Mouse (Mus musculus): Measurements from ENCODE around the gene Tnfaip8l1. TPM values are rescaled to one million over a fixed set of nuclear protein-coding genes. Genes with fewer than 3 reads are reported as not detected.

Tnfaip8l1 gene
- polyA plus RNA-seq, 1 experiment from 2014 or later, result 6.8 TPM

DNA sequence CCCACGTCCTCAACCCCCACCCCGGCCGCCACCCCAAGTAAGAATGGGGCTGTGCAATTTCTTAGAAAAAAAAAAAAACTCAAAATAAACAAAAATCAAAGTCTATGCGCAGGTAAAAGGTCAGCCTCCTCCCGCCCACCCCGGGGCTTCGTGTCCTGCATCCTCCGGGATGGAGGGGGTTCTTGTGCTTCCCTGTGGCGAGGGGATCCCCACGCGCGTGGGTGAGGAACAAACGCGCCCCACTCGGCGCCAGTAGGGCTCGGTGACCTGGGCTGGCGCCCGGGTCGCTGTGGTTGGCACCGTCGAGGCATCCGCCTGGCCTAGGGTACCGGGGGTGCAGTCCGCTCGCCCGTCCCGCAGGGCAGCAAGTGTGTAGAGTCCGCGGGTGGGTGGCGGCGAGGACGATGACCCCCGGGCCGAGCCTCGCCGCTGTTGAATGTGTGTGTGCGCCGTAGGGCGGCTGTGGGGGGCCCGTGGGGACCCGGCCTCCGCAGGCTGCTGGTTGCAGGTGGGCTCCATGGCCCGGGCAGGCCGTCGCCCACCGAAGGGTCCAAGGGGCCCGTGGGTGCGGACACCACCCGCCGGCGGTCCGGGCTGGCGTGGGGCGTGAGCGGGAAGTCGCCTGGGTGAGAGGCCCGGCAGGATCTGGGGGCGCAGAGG lies 38.5 kb upstream of the Tnfaip8l1 start:
- Histone ChIP-seq H3K4me3 (ENCODE audit: low read depth, low read length) (no peak overlapping the region; the same call in 1 of the 2 replicates), H3K4me2 (peak overlapping the region; percentile 65), H3K27me3 (replicated peaks; ENCODE audit: control insufficient read depth, insufficient read depth, low read length) (peaks cover 64% of the 10 kb centered on the region), H3K9me3 (ENCODE audit: control insufficient read depth, low read length) (peaks cover 7% of the 10 kb centered on the region), H3K9ac (ENCODE audit: low read depth, low read length) (no peak overlapping the region), H3K27ac (ENCODE audit: low read depth, low read length) (no peak overlapping the region), H3K36me3 (ENCODE audit: control insufficient read depth, insufficient read depth, low read length) (no peaks in the 10 kb centered on the region), H3K4me1 (replicated peaks; ENCODE audit: control insufficient read depth, insufficient read depth, low read length) (peaks cover 4% of the 10 kb centered on the region; the same call in 1 of the 2 replicates)
- ATAC-seq (replicated peaks; ENCODE audit: low FRiP score), result no peak
- no peak for DNase-seq (ENCODE audit: low spot score)
- WGBS, result 44% methylated on average over 59 of the region's 59 CpGs

DNA sequence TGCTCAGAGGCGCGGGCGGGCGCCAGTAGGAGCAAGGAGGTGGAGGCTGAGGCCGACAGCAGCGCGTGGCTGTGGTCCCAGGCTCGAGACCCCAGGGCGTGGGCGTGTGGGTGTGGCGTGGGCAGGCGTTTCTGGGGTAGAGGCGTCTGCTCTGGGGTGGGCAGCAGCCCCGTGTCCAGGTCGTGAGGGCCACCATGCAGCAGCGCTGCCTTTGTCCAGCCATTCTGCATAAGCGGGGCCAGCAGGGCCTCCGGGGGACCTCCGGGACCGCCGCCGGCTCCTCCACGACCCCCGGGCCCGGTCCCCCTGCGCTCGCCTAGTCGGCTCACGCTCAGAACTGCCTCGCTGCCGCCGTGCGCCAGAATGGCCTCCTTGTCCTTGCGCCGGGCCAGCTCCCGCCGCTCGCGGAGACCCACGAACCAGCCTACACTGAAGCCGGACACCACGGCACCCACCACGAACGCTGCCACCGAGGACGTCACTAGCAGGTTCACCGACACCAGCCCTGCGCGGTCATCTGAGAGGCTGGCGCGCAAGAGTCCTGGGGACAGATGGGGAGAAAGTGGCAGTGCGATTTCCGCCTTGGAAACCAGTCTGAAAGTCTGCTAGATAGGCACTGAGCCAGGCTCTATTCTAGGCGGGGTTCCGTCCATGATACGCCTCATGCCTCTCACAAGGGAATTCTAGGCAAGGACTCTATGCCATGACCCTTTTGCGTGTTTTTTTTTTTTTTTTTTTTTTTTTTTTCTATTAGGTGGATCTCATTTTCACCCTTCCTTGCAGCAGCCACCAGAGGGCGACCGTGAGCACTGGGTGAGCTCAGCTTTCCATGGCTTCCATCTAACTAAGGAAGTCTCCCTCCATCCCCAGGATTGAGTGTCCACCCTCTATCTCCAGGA lies 37.7 kb upstream of the Tnfaip8l1 start:
- Histone ChIP-seq H3K4me1 (replicated peaks; ENCODE audit: control insufficient read depth, insufficient read depth, low read length) (peaks cover 4% of the 10 kb centered on the region; the same call in 1 of the 2 replicates), H3K36me3 (ENCODE audit: control insufficient read depth, insufficient read depth, low read length) (no peaks in the 10 kb centered on the region), H3K27ac (ENCODE audit: low read depth, low read length) (no peak overlapping the region), H3K4me3 (ENCODE audit: low read depth, low read length) (peak overlapping the region; percentile 42), H3K9me3 (ENCODE audit: control insufficient read depth, low read length) (peaks cover 7% of the 10 kb centered on the region), H3K9ac (ENCODE audit: low read depth, low read length) (0 out of 2 replicates have a peak overlapping the region, but pooled peaks have one; percentile 17), H3K27me3 (replicated peaks; ENCODE audit: control insufficient read depth, insufficient read depth, low read length) (peaks cover 56% of the 10 kb centered on the region), H3K4me2 (peak overlapping the region; percentile 65)
- 22% methylated on average over 59 of the region's 59 CpGs for WGBS
- ATAC-seq (replicated peaks; ENCODE audit: low FRiP score) (no peak), DNase-seq (ENCODE audit: low spot score) (no peak)

DNA sequence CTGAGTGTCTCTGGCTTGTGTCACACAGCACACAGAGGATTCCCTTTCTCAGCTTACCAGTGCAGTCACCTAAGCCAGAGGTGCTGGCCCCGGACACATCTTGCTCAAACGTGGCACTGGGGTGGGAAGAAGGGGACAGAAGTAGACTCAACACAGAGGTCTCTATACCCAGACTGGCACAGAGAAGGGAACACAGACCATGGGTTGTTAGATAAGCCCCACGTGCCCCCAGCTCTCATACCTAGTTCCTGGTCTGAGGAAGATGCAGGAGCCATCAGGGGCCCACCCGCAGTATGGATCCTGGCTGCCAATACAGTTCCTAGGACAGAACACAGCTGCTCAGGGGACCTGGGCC lies 37.0 kb upstream of the Tnfaip8l1 start:
- H3K9ac ChIP-seq (ENCODE audit: low read depth, low read length), result no peak overlapping the region
- 81% methylated on average over 4 of the region's 4 CpGs for WGBS
- H3K4me1 ChIP-seq (replicated peaks; ENCODE audit: control insufficient read depth, insufficient read depth, low read length), result no peaks in the 10 kb centered on the region; the same call in 1 of the 2 replicates
- no peak overlapping the region for H3K4me2 ChIP-seq
- peaks cover 7% of the 10 kb centered on the region for H3K9me3 ChIP-seq (ENCODE audit: control insufficient read depth, low read length)
- DNase-seq (ENCODE audit: low spot score) (no peak), ATAC-seq (replicated peaks; ENCODE audit: low FRiP score) (no peak)
- no peak overlapping the region for H3K27ac ChIP-seq (ENCODE audit: low read depth, low read length)
- peaks cover 50% of the 10 kb centered on the region for H3K27me3 ChIP-seq (replicated peaks; ENCODE audit: control insufficient read depth, insufficient read depth, low read length)
- no peak overlapping the region for H3K4me3 ChIP-seq (ENCODE audit: low read depth, low read length)
- no peaks in the 10 kb centered on the region for H3K36me3 ChIP-seq (ENCODE audit: control insufficient read depth, insufficient read depth, low read length)

DNA sequence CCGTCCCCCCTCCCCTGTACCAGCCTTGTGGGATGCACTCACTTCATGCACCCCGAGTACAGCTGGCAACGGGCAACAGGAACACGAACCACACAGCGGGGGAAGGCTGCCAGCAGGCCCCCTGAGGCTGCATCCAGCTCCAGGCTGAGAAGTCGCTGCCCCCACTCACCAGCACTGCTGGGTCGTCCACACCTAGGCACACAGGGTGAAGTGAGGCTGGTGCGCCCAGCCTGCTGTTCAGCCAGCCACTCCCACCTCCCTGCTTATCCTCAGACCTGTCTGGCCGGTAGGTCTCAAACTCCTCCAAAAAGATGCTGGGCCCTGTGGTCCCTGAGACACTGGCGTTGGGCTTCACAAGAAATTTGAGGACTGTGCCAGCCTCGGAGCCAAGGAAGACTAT lies 36.1 kb upstream of the Tnfaip8l1 start:
- Histone ChIP-seq H3K4me2 (no peak overlapping the region), H3K4me3 (ENCODE audit: low read depth, low read length) (no peak overlapping the region), H3K9me3 (ENCODE audit: control insufficient read depth, low read length) (peaks cover 7% of the 10 kb centered on the region), H3K27ac (ENCODE audit: low read depth, low read length) (no peak overlapping the region), H3K4me1 (replicated peaks; ENCODE audit: control insufficient read depth, insufficient read depth, low read length) (no peaks in the 10 kb centered on the region), H3K36me3 (ENCODE audit: control insufficient read depth, insufficient read depth, low read length) (no peaks in the 10 kb centered on the region), H3K27me3 (replicated peaks; ENCODE audit: control insufficient read depth, insufficient read depth, low read length) (peaks cover 40% of the 10 kb centered on the region), H3K9ac (ENCODE audit: low read depth, low read length) (no peak overlapping the region)
- ATAC-seq (replicated peaks; ENCODE audit: low FRiP score), result no peak
- WGBS, result 79% methylated on average over 11 of the region's 11 CpGs
- no peak for DNase-seq (ENCODE audit: low spot score)

DNA sequence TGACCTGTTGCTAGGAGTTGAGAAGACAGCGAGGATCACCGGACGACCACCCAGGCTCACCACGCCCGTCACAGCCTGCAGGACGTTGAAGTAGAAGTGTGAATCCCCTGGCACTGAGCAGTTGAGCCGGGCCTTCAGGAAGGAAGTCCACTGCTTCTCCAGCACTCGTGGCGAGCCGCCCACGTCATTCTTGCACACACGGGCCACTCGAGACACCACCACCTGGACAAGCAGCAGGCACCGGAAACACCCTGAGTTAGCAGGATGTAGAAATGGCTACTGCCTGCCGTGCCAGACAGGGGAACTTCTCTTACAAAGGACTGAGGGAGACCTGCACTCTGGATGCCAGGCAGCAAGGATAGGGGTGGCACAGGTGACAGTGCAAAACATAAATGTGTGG lies 34.0 kb upstream of the Tnfaip8l1 start:
- Histone ChIP-seq H3K36me3 (ENCODE audit: control insufficient read depth, insufficient read depth, low read length) (no peaks in the 10 kb centered on the region), H3K27ac (ENCODE audit: low read depth, low read length) (no peak overlapping the region), H3K9me3 (ENCODE audit: control insufficient read depth, low read length) (no peaks in the 10 kb centered on the region), H3K27me3 (replicated peaks; ENCODE audit: control insufficient read depth, insufficient read depth, low read length) (peaks cover 20% of the 10 kb centered on the region), H3K9ac (ENCODE audit: low read depth, low read length) (no peak overlapping the region), H3K4me3 (ENCODE audit: low read depth, low read length) (no peak overlapping the region), H3K4me1 (replicated peaks; ENCODE audit: control insufficient read depth, insufficient read depth, low read length) (peaks cover 3% of the 10 kb centered on the region; the same call in 1 of the 2 replicates), H3K4me2 (no peak overlapping the region)
- DNase-seq (ENCODE audit: low spot score), result no peak
- ATAC-seq (replicated peaks; ENCODE audit: low FRiP score), result no peak
- WGBS, result 75% methylated on average over 15 of the region's 15 CpGs

DNA sequence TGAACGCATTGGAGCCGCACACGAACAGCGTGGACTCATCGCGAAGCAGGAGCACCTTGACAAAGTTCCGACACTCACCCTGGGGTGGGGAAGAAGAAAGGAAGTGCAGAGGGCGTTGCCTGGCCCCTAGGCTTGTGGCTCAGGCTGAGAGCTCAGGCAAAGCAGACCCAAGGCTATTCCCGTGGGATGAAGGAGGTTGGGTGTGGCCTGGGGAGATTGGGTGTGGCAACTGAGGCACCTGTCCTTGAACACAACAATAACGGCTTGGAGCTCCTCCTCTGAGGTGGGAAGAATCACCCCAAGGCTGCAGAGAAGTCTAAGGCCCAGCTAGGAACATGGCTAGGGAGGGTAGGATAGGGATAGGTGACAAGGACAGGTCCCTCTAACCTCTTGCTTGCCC lies 31.1 kb upstream of the Tnfaip8l1 start:
- 92% methylated on average over 10 of the region's 10 CpGs for WGBS
- Histone ChIP-seq H3K27me3 (replicated peaks; ENCODE audit: control insufficient read depth, insufficient read depth, low read length) (no peaks in the 10 kb centered on the region), H3K4me1 (replicated peaks; ENCODE audit: control insufficient read depth, insufficient read depth, low read length) (peaks cover 21% of the 10 kb centered on the region), H3K27ac (ENCODE audit: low read depth, low read length) (no peak overlapping the region), H3K9me3 (ENCODE audit: control insufficient read depth, low read length) (no peaks in the 10 kb centered on the region), H3K4me3 (ENCODE audit: low read depth, low read length) (no peak overlapping the region), H3K9ac (ENCODE audit: low read depth, low read length) (no peak overlapping the region), H3K4me2 (no peak overlapping the region), H3K36me3 (ENCODE audit: control insufficient read depth, insufficient read depth, low read length) (no peaks in the 10 kb centered on the region)
- no peak for ATAC-seq (replicated peaks; ENCODE audit: low FRiP score)
- DNase-seq (ENCODE audit: low spot score), result no peak

DNA sequence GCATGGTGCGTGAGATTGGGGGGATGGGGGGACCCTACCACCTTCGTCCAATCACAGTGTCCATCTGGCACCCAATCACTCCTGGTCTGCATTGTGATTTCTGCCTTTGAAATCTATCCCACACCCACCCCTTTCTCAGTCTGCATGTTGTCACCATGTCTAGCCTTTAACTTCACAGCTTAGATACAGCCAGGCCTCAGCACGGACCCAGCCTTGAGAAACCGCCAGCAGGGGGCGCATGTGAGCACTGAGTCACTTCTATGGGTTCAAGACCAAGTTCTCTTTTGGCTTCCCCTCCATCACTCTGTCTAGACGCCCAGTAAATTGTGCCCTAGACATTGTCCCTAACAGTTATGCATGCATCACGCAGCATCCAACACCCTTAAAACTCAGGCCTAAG lies 30.5 kb upstream of the Tnfaip8l1 start:
- H3K9me3 ChIP-seq (ENCODE audit: control insufficient read depth, low read length), result no peaks in the 10 kb centered on the region
- H3K9ac ChIP-seq (ENCODE audit: low read depth, low read length), result no peak overlapping the region
- H3K4me3 ChIP-seq (ENCODE audit: low read depth, low read length), result no peak overlapping the region
- H3K4me1 ChIP-seq (replicated peaks; ENCODE audit: control insufficient read depth, insufficient read depth, low read length), result peaks cover 21% of the 10 kb centered on the region
- H3K27me3 ChIP-seq (replicated peaks; ENCODE audit: control insufficient read depth, insufficient read depth, low read length), result no peaks in the 10 kb centered on the region
- H3K27ac ChIP-seq (ENCODE audit: low read depth, low read length), result no peak overlapping the region
- ATAC-seq (replicated peaks; ENCODE audit: low FRiP score), result no peak
- no peak for DNase-seq (ENCODE audit: low spot score)
- no peak overlapping the region for H3K4me2 ChIP-seq
- WGBS, result 42% methylated on average over 7 of the region's 7 CpGs
- H3K36me3 ChIP-seq (ENCODE audit: control insufficient read depth, insufficient read depth, low read length), result no peaks in the 10 kb centered on the region

DNA sequence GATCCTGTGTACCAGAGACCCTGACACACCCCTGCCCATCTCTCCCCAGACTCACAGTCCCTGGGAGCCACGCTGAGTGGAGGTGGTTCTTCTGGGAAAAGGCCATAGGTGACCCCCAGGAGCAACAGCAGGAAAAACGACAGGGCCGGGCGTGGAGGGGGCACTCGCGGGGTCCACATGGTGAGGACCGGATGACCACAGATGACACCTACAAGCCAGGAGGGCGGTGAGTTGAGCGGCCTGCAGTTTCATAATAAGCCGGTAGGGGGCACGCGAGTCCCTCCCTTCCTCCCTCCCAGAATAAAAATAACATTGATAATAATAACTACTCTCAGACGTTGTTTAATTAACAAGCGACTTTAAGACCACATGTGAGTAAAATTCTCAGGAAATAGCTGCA lies 29.6 kb upstream of the Tnfaip8l1 start:
- Histone ChIP-seq H3K36me3 (ENCODE audit: control insufficient read depth, insufficient read depth, low read length) (no peaks in the 10 kb centered on the region), H3K27me3 (replicated peaks; ENCODE audit: control insufficient read depth, insufficient read depth, low read length) (no peaks in the 10 kb centered on the region), H3K27ac (ENCODE audit: low read depth, low read length) (no peak overlapping the region; the same call in 1 of the 2 replicates), H3K4me2 (peak overlapping the region; percentile 43), H3K9me3 (ENCODE audit: control insufficient read depth, low read length) (no peaks in the 10 kb centered on the region), H3K4me3 (ENCODE audit: low read depth, low read length) (0 out of 2 replicates have a peak overlapping the region, but pooled peaks have one; percentile 10), H3K9ac (ENCODE audit: low read depth, low read length) (no peak overlapping the region), H3K4me1 (replicated peaks; ENCODE audit: control insufficient read depth, insufficient read depth, low read length) (peaks cover 21% of the 10 kb centered on the region)
- WGBS, result 2% methylated on average over 14 of the region's 14 CpGs
- no peak for ATAC-seq (replicated peaks; ENCODE audit: low FRiP score)
- DNase-seq (ENCODE audit: low spot score), result peak; percentile 72

Data from liver, embryonic 11.5 days (tissue).